Mouse (Mus musculus) fat pad, adult 2 months (tissue): ENCODE measurements around the gene Fgfr2.
"Not testable (repeated sequence)": the region's sequence is repeated elsewhere in the genome, so short reads cannot be mapped to it uniquely, and the experiment has no call there.

Experiments used
- DNase-seq: peaks from one replicate; pipeline ENCODE4 v3.0.0-alpha.2; 2011; ENCODE audit warnings: low read depth, low spot score; ENCODE audit errors: extremely low read depth

Gene Fgfr2

DNA sequence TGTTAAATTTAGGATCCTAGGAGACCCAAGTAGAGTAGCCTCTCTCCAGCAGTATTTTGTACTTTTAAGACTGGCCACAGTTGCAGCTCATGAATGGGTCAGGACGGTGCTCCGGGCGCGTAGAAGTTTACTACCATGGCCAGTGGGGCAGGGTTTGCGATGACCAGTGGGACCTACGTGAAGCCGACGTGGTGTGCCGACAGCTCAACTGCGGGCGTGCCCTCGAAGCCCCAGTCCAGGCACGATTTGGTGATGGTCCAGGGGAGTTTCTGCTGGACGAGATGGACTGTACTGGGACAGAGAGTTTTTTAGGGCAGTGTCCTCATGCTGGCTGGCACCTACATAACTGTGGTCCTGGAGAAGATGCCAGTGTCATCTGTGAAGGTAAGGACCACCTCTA is 1935.2 kb downstream of the Fgfr2 start:
- DNase-seq = no peak

DNA sequence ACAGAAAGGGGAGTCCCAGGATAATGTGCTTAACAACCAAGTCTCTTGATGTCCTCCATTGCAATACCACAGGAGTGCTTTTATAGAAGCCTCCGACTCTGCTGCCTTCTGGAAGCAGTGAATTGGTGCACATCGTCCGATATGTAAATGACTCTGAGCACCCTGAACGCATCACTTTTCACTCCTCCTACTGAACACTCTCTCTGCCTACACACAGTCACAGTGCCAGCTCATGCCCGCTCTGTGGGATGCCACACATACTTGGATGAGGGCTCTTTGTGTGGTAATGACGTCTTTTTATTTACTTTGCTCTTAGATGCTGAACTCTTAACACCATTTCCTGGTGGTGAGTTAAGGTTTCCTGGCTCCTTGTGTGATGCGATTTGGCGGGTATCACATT is 1936.1 kb downstream of the Fgfr2 start:
- no peak for DNase-seq

DNA sequence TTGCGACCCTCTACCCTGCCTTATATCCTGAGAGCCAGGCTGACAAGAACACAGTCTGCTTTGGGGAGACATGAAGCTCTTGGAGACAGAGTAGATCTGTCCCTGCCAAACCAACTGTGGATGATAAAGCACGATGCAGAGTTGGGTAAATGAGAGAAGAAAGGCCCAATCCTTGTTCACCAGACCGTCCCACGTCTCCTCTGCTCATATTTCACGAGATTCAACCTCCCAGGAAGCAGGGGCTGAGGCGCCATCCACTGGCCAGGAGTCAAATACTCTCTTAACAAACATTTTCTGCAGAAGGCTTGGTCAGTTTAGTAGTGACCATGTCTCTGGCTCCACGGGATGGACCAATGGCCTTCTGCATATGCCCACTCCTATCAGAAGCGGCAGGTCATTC is 1938.8 kb downstream of the Fgfr2 start:
- no peak for DNase-seq

DNA sequence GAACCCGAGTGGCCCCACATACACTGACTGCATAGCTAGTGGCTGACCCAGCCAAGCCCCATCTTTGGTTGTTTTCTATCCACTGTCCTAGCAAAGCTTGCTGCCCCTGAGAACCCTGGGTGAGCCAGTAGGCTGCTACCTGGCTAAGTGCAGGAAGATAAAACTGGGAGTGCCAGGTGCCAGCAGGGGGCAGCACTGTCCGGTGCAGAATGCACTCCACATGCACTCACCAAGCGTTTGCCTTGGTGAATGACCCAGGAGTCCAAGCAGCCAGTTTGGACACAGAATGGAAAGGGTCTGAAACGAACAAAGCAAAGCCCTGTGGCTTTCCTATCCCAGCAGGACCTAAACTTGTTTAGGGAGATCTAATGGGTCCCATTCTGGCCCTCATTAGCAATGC is 1940.5 kb downstream of the Fgfr2 start:
- no peak for DNase-seq

DNA sequence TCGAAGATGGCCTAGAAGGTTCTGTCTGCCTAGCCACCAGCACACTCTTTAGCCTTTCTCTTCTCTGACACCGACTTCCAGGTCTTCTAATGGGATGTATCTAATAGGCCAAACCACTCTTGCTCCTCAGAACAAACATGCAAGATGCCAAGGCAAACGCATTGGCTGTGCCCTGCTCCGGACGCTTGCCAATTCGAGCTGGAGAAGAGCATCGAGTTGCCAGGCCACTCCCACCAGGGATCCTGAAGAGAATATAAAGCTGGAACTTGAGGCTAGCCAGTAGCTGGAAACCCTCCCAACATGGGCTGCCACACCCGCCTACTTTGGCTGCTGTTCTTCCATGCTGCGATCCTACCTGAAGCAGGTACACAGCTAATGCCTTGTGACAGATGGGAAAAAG is 1949.0 kb downstream of the Fgfr2 start, which contains the start of gene 5430419D17Rik:
TSS of gene 5430419D17Rik (plus strand) at position 282 of the 400 bp plus-strand sequence.
- DNase-seq = no peak

DNA sequence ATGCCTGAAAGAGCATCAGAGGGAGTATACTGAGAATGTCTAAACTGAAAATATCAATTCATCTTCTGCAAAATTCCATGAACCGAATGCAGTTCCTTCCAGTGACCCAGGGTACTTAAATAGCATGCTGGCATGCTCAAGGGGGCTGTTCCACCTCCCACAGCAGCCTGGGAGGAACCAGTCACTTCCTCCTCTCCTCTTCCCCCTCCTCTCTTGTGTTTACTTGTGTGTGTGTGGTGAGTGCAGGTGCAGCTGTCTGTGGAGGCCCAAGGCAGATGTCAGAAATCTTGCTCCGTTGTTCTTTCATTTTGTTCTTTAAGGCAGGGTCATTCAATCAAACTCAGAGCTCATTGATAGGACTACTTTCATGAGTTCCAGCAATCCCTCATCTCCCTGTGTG is 1954.1 kb downstream of the Fgfr2 start:
- DNase-seq = no peak

DNA sequence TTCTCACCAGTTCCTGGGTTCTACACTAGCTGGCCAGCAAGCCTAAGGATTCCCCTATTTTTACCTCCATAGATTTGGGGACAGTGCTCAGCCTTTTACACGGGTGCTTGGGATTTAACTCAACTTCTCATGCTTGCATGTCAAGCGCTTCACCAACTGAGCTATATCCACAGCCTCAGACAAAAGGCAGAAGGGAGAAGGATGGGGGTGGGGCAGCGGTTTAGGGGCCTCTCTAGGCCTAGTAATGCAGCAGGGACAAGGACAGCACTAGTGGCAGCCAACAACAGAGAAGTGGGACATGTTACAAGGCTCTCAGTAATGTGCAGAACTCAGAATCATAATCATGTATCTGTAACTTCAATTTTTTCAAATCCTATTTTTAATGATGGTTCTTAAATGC is 1955.4 kb downstream of the Fgfr2 start:
- no peak for DNase-seq

DNA sequence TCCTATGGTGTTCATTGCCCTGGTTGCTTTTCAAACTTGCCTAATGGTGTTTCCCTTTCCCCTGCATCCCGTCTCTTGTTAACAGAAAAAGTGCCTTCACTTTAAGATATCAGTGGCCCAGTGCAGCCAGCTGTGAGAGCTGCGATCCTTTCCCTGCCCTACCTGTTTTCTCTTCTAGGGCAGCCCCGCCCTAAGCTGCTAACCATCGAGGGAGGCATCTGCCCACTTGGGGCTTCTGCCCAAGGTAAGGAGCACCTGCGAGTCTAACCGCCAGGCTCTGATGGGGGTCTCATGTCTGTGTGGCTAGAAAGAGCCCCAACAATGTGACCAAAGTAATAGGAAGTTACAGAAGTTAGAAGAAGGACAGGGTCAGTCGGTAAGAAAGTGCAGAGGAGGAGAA is 1960.9 kb downstream of the Fgfr2 start:
- DNase-seq = no peak

DNA sequence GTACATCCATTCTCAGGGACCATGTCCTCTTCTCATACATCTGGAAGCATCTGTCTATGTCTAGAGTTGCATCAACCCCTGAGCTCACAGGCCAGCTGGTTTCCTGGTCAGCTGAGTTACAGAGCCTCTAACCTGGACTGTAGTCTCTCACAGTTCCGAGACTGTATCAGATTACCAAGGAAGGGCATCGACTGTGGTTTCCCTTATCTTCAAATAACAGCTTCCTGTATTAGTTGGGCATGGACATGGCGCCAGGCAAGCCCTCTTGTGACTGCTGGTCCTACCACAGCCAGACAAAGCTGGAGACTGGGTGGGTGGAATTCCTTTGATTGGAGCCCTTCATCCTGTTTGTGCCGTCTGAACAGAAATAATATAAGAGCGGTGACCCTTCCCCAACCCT is 1970.1 kb downstream of the Fgfr2 start:
- DNase-seq = no peak

DNA sequence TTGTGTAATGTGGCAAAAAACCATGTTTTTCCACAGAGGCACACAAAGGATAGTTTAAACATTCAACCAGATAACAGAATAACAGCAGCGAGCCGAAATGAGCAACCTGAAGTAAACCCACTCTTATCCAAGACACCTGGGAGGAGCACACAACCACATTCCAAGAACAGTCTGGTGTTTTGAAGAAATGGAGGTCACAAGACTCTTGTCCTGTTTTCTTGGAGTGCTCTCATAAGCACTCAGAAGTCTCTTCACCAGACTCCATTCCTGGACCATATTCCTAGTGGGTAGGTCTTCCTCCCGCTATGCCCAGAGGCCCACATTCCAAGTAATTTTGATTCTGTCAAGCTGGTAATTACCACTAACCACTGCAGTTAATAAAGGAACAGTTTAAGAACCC is 1973.0 kb downstream of the Fgfr2 start:
- DNase-seq = no peak

DNA sequence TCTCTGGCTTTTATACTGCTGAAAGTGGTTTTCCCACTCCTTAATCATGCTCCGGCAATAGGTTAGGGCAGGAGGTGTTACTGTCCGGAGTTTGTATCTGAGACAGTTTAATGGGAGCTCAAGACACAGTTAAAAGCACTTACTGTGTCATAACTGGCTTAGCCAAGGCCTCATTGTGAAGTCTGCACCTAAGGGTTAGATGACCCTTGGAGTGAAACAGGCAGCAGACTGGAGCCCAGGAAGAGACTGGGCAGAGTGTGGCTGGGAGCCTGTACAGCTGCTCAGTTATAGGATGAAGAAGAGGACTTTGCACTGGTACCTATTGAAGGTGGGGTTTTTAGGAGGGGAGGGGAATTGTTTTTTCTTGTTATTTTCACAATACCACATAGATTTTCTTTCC is 1976.9 kb downstream of the Fgfr2 start, which contains the start of gene 4933402N03Rik:
TSS of gene 4933402N03Rik (minus strand) at position 101 of the 400 bp plus-strand sequence.
- DNase-seq = no peak

DNA sequence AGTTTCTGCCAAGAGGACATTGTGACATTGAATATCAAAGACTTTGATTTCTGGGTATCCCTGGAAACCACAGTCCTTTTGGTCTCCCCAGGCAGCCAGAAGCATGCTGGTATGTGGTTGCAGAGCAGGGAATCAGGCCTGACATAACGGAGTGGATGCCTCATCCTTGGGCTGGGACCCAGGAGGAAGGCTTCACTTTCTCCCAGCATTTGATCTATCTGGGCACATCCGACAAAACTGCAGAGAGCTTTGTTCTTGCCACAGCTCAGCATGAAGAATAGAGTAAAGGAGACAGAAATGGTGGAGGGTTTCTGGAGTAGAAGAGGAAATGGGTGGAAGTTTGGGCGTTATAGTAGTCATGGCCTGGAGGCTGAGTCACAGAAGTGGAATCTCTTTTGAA is 1990.0 kb downstream of the Fgfr2 start:
- no peak for DNase-seq

DNA sequence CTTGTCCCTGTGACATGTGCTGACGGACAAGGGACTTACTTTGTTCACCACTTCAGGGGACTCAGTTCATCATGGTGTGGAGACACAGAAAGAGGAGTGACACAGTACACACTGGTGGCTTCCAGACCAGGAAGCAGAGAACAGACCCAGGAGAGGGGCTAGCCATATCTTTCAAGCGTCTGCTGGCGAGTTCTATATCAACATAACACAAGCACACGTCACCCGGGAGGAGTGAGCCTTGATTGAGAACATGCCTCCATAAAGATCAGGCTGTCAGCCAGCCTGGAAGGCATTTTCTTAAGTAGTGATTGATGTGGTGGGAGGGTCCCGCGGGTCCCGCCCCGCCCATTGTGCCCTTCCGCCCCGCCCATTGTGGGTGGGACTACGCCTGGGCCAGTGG is 1993.1 kb downstream of the Fgfr2 start:
- no peak for DNase-seq

DNA sequence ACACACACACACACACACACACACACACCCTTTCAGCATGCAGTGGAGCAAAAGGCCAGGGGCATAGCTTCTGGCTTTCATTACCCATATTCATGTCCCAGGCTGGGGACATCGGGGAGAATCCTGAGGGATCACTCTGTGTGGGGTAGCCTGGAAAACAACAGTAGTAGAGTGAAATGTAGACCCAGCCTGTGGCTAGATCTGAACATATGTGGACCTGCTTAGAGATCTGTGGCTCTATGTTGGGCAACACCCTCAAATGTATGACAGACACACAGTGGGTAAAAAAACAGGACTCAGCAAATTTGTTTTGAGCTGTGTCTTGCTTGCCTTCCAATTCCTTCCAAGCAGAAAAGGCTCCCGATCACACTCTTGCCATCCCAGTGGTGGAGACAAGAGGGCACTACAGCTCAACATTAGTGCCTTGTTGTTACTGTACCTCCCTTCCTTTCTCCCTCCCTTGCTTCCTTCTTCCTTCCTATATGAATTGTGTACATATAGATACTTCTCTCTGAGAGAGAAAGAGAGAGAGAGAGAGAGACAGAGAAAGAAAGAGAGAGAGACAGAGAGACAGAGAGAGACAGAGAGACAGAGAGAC is 2000.8 kb downstream of the Fgfr2 start:
- no peak for DNase-seq

DNA sequence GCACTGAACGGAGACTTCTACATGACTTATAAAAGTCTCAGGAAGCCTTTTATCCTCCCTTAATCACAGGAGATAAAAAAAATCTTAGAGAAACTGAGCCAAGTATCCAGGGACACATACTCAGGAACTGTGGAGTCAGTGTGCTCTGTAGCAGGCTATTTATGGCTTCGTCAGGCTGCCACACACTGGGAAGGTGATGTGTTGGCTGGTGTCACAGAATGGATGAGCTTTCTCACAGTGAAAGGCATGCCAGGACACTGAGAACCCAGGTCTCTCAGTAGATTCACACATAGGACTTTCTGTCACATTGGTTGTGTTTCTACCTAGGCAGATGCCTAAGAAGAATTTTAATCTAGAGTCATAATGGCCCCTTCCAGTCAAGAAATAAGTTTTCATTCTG is 2008.7 kb downstream of the Fgfr2 start:
- no peak for DNase-seq

DNA sequence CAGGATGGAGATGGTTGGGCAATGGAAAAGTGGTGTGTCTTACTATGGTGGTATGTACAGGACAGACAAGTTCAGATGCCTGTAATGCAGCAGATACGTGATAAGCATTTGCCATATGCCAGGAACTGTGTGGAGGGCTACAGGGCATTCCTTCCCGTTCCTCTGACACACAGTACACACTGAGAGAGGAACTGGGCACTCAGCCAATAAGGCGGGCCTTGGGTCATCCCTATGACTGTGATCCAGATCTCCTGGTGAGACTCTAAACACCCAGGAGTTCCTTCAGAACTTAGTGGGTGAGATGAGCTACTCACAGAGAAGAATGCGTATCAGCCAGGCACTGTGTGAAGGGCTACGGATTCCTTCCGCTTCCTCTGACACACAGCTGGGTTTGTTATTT is 2009.5 kb downstream of the Fgfr2 start:
- no peak for DNase-seq

DNA sequence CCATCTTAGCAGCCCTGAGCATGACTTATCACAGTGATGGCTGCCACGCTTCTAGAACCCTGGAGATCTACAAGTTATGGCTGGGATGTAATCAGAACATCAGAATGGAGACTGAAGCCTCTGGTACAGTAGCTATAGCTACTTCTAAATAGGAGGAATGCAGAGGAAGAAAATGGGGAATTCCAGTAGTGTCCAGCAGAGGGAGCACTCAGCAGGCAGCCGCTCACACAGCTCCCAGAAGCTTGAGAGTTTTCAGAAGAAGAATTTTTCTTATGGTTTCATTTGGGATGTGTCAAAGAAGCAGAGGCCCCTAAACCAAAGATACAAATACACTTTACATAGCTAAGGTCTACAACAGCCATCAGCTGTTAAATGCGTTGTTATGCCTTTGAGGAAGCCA is 2010.7 kb downstream of the Fgfr2 start:
- DNase-seq = no peak

DNA sequence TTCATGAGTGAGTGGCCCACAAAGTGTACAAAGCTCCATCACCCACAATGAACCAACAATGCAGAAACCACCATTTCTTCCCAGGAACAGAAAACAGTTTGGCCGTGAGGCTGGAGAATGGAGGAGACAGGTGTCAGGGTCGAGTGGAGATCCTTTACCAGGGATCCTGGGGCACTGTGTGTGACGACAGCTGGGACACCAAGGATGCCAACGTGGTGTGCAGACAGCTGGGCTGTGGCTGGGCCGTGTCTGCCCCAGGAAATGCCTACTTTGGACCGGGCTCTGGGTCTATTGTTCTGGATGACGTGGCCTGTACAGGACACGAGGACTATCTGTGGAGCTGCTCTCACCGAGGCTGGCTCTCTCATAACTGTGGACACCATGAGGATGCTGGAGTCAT is 2040.7 kb downstream of the Fgfr2 start:
- DNase-seq = not testable (repeated sequence)

DNA sequence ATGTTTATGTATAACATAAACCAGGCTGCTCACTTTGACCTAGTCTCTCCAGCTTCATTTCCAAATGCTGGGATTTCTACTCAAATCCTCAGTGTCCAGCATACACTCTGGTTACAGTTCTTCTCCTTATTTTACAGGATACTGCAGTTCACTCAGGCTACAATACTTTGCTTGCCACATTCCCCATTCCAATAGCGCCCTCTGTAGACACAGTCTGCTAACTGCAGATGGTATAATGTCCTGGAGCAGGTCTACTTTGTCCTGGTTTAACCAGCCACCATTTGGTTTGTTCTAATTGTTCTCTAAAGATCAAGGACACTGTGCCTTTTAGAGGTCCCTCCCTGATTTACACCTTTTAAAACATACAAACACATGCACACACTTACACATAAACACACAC is 2047.2 kb downstream of the Fgfr2 start:
- no peak for DNase-seq

DNA sequence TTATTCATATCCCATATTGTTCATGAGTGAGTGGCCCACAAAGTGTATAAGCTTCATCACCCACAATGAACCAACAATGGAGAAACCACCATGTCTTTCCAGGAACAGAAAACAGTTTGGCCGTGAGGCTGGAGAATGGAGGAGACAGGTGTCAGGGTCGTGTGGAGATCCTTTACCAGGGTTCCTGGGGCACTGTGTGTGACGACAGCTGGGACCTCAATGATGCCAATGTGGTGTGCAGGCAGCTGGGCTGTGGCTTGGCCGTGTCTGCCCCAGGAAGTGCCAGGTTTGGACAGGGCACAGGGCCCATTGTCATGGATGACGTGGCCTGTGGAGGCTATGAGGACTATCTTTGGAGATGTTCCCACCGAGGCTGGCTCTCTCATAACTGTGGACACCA is 2049.1 kb downstream of the Fgfr2 start:
- DNase-seq = not testable (repeated sequence)

DNA sequence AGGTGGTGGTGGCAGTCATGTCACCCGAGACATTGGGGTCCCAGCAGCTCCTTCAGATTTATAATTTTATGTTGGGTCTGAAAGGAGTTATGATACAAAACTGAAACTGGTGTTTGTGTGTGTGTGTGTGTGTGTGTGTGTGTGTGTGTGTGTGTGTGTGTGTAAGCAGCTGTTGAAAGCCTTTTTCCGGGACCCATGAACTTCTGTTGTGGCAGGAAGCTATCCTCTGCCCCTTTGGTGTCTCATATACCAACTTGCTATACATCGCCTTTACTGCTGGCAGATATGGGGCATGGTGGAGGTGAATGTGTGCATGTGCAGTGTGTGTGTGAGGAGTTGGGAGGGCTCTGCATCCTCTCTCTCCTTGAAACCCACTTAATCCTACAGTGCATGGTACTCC is 2049.7 kb downstream of the Fgfr2 start:
- not testable (repeated sequence) for DNase-seq

DNA sequence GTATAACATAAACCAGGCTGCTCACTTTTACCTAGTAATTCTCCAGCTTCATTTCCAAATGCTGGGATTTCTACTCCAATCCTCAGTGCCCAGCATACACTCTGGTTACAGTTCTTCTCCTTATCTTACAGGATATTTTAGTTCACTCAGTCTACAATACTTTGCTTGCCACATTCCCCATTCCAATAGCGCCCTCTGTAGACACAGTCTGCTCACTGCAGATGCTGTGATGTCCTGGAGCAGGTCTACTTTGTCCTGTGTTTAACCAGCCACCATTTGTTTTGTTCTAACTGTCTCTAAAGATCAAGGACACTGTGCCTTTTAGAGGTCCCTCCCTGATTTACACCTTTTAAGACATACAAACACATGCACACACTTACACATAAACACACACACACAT is 2055.0 kb downstream of the Fgfr2 start:
- not testable (repeated sequence) for DNase-seq

DNA sequence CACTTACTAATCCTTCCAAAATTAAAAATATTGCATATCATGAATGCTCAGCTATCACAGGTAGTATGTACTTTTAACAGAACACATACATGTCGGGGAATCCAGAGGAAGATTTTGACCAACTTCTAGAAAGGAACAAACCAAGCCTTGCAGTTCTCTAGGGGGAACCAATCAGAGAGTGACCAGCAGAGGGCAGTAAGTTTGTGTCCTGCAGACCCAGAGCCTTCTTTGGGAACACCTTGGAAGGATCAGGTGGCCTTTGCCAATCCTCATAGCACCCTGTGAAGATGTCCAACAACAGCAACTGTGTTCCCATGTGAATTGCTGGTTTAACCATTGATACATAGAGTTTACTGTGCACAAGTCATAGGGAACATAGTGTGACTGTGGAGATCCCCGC is 2060.6 kb downstream of the Fgfr2 start:
- DNase-seq = no peak
